Mouse (Mus musculus) midbrain, embryonic 10.5 days (tissue): ENCODE measurements around the gene Tspan31. TPM values are rescaled to one million over a fixed set of nuclear protein-coding genes. Genes with fewer than 3 reads are reported as not detected.
"Not testable (repeated sequence)": the region's sequence is repeated elsewhere in the genome, so short reads cannot be mapped to it uniquely, and the experiment has no call there.

Experiments used
- DNase-seq: peaks from one replicate; pipeline ENCODE4 v3.0.0-alpha.2; 2017; ENCODE audit warnings: low spot score
- H3K27ac ChIP-seq: fragments of 300-500 bp; sonication (generic); replicated peaks from 2 replicates; pipeline ENCODE4 v1.5.1; 2016; ENCODE audit warnings: mild to moderate bottlenecking
- H3K27me3 ChIP-seq: fragments of 300-500 bp; sonication (generic); 2 replicates; pipeline ENCODE4 v1.6.1; 2016; ENCODE audit warnings: low read depth, mild to moderate bottlenecking; ENCODE audit not compliant: poor library complexity, severe bottlenecking
- H3K36me3 ChIP-seq: fragments of 300-500 bp; sonication (generic); 2 replicates; pipeline ENCODE4 v1.6.1; 2016; ENCODE audit warnings: mild to moderate bottlenecking, moderate library complexity
- H3K4me1 ChIP-seq: fragments of 300-500 bp; sonication (generic); 2 replicates; pipeline ENCODE4 v1.6.1; 2016
- H3K4me3 ChIP-seq: fragments of 300-500 bp; sonication (generic); 2 replicates; pipeline ENCODE4 v1.5.1; 2016; ENCODE audit warnings: mild to moderate bottlenecking, moderate library complexity
- H3K9me3 ChIP-seq: fragments of 300-500 bp; sonication (generic); replicated peaks from 2 replicates; pipeline ENCODE4 v1.6.1; 2016; ENCODE audit warnings: mild to moderate bottlenecking
- WGBS: fragments of 180-500 bp; shearing (Covaris S2); methylation state at CpG from one replicate; pipeline ENCODE4 v1.1.7; 2016; 5-methylcytosine and 5-hydroxymethylcytosine counted together
- polyA plus RNA-seq: library from polyadenylated mRNA; unstranded; fragments of >200 nt; fragmentation: Nextera tagmentation; extraction: Ambion mirVana; gene quantifications from 2 replicates; pipeline ENCODE4 v1.2.1, GENCODE M21; 2016

Gene Tspan31
- polyA plus RNA-seq, 1 experiment from 2014 or later: 197 TPM

DNA sequence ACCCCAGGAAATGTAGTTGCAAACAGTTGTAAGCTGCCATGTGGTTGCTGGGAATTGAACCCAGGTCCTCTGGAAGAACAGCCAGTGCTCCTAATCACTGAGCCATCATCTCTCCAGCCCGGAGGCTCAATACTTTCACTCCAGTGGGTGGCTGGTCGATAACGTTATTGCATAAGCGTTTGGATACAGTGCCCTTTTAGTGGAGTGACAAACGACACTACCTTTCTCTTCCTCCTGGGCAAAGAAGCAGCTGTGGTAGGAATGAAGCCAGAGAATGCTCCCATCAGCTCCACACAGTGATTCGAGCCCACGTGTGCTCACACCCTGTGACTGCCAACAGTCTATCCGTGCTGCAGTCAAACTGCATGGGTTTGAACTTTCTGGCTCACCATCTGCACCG lies 1.1 kb upstream of the Tspan31 start:
- Histone ChIP-seq H3K27me3 (peaks cover 15% of the 10 kb centered on the region), H3K36me3 (peaks cover 28% of the 10 kb centered on the region), H3K4me3 (peak overlapping the region; percentile 71), H3K27ac (0 out of 2 replicates have a peak overlapping the region, but pooled peaks have one; percentile 92), H3K4me1 (peaks cover 41% of the 10 kb centered on the region), H3K9me3 (no peaks in the 10 kb centered on the region)
- 81% methylated on average over 9 of the region's 9 CpGs for WGBS
- no peak for DNase-seq

DNA sequence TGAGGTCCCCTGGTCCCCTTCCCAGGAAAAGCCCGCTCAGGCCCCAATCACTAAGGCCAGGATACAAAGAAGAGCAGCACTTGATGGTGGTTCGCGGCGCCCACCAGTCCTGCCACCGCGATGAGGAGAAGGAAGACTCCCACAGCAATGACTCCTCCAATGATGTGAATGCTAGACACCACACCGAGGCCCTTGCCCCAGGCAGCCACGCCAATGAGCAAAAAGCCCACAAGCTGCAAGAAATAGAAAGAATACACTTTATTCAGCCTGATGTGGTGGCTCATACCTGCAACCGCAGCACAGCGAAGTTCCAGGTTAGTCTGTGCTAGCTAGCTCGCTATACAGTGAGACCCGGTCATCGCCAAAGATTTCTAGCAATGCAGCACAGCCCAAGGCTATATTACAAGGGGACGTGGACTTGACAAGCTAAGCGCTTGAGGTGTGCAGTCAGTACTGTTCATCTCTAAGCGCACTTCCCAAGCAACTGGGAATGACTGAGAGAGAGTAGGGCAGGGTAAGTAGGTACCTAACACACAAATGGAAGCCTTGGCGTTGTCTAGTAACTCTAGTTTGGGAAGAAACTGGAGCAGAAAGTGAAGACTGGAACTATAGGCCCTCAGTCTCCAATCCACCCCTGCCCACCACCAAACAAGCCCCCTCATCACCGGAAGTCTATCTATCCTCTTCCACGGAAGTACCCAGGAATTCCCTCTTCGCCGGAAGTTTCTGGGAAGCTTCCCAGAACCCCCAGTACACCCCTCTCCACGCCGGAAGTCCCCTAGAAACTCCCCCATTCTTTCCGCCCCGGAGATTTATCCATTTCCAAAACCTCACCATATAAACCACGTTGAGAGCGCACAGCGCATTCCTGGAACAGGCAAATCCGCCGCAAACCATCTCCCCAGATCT lies 529 bp downstream of the Tspan31 start:
- H3K36me3 ChIP-seq: peaks cover 44% of the 10 kb centered on the region
- no peaks in the 10 kb centered on the region for H3K27me3 ChIP-seq
- H3K9me3 ChIP-seq: no peaks in the 10 kb centered on the region
- peak; percentile 51 for DNase-seq
- peak overlapping the region; percentile 92 for H3K27ac ChIP-seq
- 9% methylated on average over 30 of the region's 30 CpGs for WGBS
- H3K4me3 ChIP-seq: peak overlapping the region; percentile 71
- H3K4me1 ChIP-seq: peaks cover 49% of the 10 kb centered on the region

DNA sequence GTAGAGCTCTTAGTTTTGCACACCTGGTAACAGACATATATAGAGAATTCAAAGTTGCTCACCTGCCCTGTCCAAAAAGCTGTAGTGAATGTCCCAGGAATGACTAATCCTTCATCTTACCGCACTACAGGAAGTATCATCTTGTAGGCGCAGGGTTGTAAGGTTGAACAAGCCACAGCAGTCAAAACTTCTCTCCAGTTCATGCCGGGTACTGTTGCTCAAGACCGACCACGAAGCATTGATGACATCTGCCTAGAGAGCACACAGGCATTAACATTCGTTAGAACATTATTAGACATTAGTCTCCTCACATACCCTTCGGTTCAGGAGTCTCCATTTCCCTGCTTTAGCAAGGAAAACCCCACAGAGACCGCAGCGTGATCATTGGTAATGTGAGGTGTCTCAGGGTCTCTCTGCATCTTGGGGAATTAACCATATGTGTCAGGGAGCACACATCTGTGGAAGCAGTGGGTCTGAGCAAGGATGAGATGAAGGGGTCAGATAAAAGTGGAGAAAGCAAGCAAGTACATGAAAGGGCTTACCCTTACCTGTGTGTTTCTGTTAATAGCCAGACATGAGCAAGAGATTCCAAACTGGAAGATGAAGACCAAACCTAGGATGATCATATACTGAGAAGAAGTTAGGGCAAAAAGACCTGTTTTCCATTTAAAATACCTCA lies 1.6 kb downstream of the Tspan31 start:
- peaks cover 52% of the 10 kb centered on the region for H3K4me1 ChIP-seq
- WGBS: 88% methylated on average over 9 of the region's 9 CpGs
- H3K27me3 ChIP-seq: no peaks in the 10 kb centered on the region
- H3K4me3 ChIP-seq: peak overlapping the region; percentile 71
- H3K9me3 ChIP-seq: no peaks in the 10 kb centered on the region
- peak overlapping the region; percentile 92 for H3K27ac ChIP-seq
- peaks cover 49% of the 10 kb centered on the region for H3K36me3 ChIP-seq
- no peak for DNase-seq

DNA sequence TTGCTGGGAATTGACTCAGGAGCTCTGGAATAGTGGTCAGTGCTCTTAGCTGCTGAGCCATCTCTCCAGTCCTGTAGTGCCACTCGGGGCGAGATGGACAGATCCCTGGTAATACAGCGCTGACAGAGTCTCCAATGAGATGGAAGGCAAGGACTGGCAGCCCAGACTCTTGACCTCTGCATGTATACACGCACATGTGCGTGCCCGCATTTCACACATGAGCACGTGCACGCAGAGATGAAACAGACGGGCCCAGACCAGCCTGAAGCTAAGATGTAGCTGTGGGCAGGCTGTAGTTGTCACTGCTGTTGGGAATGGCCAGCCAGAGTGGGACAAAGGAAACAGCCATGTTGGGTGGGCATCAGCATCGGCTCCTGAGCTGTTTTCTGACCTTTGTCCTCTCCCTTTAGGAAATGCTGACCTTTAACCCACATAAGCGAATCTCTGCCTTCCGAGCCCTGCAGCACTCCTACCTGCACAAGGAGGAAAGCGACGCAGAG lies 3.5 kb downstream of the Tspan31 start:
- Histone ChIP-seq H3K9me3 (no peaks in the 10 kb centered on the region), H3K4me3 (peak overlapping the region; percentile 29; the same call in 1 of the 2 replicates), H3K27me3 (peaks cover 4% of the 10 kb centered on the region; the same call in 1 of the 2 replicates), H3K27ac (no peak overlapping the region), H3K36me3 (peaks cover 49% of the 10 kb centered on the region), H3K4me1 (peaks cover 61% of the 10 kb centered on the region)
- WGBS: 89% methylated on average over 14 of the region's 14 CpGs
- no peak for DNase-seq

DNA sequence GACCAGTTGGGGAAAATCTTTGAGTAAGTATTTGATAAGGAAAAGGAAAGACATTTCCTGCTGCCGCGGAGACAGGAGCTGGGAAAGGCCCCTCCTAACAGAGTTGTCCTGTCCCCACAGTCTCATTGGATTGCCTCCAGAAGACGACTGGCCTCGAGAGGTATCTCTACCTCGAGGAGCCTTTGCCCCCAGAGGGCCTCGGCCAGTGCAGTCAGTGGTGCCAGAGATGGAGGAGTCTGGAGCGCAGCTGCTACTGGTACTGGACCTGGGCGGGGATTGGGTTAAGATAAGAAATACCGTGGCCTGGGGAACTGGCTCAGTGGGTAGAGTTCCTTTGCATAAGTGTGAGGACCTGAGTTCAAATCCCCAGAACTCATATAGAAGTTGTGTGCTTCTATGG lies 4.1 kb downstream of the Tspan31 start:
- H3K4me1 ChIP-seq: peaks cover 61% of the 10 kb centered on the region
- peaks cover 49% of the 10 kb centered on the region for H3K36me3 ChIP-seq
- peak overlapping the region; percentile 30 for H3K4me3 ChIP-seq
- no peak overlapping the region for H3K27ac ChIP-seq
- no peaks in the 10 kb centered on the region for H3K9me3 ChIP-seq
- WGBS: 89% methylated on average over 9 of the region's 9 CpGs
- peaks cover 10% of the 10 kb centered on the region for H3K27me3 ChIP-seq
- DNase-seq: no peak

DNA sequence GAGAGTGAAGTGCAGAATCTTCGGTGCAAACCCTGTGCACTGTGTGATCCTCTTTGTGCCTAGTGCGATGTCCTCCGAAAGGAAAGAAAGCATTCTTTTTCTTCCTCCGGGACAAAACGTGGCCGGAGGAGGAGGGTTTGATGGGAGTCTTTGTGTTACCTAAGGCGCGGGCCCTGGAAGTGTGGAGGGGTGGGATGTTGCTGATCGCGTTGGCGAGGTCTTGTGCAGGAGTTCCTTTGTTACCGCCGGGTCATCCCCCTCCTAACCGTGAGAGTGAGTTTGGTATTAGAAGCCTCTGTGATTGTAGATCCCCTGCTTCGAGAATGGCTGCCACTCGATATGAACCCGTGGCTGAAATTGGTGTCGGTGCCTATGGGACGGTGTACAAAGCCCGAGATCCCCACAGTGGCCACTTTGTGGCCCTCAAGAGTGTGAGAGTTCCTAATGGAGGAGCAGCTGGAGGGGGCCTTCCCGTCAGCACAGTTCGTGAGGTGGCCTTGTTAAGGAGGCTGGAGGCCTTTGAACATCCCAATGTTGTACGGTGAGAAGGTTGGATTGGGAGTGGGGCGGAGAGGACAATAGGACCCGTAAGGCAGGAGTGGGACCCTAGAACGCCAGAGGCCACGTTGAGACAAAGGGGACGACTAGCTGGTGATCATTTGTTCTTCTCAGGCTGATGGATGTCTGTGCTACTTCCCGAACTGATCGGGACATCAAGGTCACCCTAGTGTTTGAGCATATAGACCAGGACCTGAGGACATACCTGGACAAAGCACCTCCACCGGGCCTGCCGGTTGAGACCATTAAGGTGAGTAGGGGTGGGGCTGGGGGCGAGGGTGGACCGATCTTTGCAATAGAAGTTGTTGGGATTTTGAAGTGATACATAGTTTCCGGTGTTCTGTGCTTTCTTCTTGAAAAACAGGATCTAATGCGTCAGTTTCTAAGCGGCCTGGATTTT lies 5.9 kb downstream of the Tspan31 start:
- 17% methylated on average over 37 of the region's 37 CpGs for WGBS
- H3K9me3 ChIP-seq: no peaks in the 10 kb centered on the region
- peaks cover 71% of the 10 kb centered on the region for H3K4me1 ChIP-seq
- DNase-seq: peak; percentile 57
- H3K27ac ChIP-seq: peak overlapping the region; percentile 99
- H3K36me3 ChIP-seq: peaks cover 49% of the 10 kb centered on the region
- H3K4me3 ChIP-seq: peak overlapping the region; percentile 86
- peaks cover 20% of the 10 kb centered on the region for H3K27me3 ChIP-seq

DNA sequence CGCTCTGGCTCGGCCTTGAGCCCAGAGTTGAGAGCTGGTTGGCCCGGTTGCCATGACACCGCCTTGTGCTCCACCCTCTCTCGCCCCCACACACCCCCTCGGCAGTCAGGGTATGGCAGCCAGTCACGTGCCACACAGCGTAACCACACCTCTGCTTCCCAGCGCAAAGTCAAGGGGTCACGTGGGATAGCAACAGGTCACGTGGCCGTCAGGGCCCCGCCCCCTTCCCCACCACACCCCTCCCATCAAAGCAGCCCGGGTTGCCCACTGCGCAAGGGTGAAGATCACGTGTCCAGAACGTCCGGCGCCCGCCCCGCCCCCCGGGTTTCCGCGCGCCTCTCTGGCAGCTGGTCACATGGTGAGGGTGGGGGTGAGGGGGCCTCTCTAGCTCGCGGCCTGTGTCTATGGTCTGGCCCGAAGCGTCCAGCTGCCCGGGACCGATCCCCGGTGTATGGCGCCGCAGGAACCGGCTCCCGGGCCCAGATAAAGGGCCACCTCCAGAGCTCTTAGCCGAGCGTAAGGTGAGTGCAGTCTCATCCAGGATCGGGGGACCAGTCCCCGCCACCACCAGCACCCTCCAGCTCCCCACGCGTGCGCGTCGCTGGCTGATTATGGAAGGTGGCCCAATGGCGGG lies 6.7 kb downstream of the Tspan31 start, which contains the start of gene Cdk4:
Cdk4 (plus strand) TSS at position 296 of the 634 bp plus-strand sequence.
- Histone ChIP-seq H3K4me1 (peaks cover 71% of the 10 kb centered on the region), H3K27ac (peak within 1 kb of the TSS; percentile 99), H3K4me3 (peak within 1 kb of the TSS; percentile 86), H3K36me3 (peaks cover 42% of the 10 kb centered on the region), H3K9me3 (no peaks in the 10 kb centered on the region), H3K27me3 (peaks cover 29% of the 10 kb centered on the region)
- under 1% methylated on average over 46 of the region's 46 CpGs for WGBS
- DNase-seq: peak; percentile 100

DNA sequence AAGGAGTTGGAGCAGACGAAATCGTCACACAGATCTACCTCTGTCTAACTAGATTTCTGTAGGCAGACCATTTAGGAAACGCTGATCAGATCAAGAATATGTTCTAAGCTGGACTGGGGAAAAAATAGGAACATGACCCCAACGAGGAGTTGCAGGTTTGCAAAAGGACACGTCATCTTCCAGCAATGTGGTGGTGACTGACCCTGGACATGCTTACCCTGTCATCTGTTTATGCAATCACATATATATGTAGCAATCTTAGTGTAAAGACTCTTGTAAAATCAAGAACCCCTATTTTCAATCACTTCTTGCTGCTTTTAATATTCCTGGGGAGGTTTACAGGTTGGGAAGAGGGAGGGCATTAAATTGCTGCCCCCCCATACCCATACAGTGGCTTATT lies 7.6 kb downstream of the Tspan31 start:
- peaks cover 73% of the 10 kb centered on the region for H3K4me1 ChIP-seq
- H3K27ac ChIP-seq: peak overlapping the region; percentile 99; the same call in 1 of the 2 replicates

DNA sequence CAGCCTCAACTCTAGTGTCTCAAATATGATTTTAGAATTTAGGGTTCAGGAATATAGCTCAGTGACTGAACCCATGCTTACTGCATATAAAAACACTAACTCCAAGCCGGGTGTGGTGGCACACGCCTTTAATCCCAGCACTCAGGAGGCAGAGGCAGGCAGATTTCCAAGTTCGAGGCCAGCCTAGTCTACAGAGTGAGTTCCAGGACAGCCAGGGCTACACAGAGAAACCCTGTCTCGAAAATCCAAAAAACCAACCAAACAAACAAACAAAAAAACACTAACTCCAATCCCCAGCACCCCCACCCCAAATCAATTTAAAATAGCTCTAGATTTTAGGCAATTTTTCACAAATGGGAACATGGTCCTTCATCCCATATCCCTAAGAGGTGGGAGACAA lies 8.0 kb downstream of the Tspan31 start:
- H3K36me3 ChIP-seq: peaks cover 37% of the 10 kb centered on the region
- H3K27me3 ChIP-seq: peaks cover 35% of the 10 kb centered on the region
- 90% methylated on average over 4 of the region's 4 CpGs for whole genome bisulfite sequencing
- not testable (repeated sequence) for H3K9me3 ChIP-seq, H3K27ac ChIP-seq, DNase-seq, H3K4me3 ChIP-seq
- H3K4me1 ChIP-seq: peaks cover 75% of the 10 kb centered on the region

More for the DNA sequence above, 7.6 kb downstream of the Tspan31 start:
- DNase-seq: no peak
- H3K4me3 ChIP-seq: peak overlapping the region; percentile 86; the same call in 1 of the 2 replicates
- WGBS: 83% methylated on average over 5 of the region's 5 CpGs
- no peaks in the 10 kb centered on the region for H3K9me3 ChIP-seq
- H3K36me3 ChIP-seq: peaks cover 37% of the 10 kb centered on the region
- peaks cover 31% of the 10 kb centered on the region for H3K27me3 ChIP-seq

DNA sequence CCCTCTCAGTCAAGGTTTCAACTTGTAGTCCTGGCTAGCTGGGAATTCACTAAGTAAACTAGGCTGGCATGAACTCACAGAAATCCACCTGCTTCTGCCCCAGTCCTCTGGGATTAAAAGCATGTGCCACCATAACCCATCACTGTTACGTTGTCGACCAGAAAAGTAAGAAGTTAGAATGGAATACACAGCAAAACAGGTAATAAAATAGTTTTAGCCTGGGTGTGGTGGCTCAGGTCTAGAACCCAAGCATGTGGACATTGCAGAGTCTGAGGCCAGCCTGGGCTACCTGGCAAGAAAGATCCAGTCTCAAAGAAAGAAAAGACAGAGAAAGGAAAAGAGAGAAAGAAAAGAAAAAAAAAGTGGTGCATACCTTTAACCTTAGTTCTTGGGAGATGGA lies 8.6 kb downstream of the Tspan31 start:
- Histone ChIP-seq H3K9me3 (no peaks in the 10 kb centered on the region), H3K27me3 (peaks cover 36% of the 10 kb centered on the region), H3K4me1 (peaks cover 71% of the 10 kb centered on the region), H3K36me3 (peaks cover 37% of the 10 kb centered on the region), H3K4me3 (no peak overlapping the region), H3K27ac (no peak overlapping the region)
- DNase-seq: no peak
- 80% methylated on average over 2 of the region's 2 CpGs for WGBS

DNA sequence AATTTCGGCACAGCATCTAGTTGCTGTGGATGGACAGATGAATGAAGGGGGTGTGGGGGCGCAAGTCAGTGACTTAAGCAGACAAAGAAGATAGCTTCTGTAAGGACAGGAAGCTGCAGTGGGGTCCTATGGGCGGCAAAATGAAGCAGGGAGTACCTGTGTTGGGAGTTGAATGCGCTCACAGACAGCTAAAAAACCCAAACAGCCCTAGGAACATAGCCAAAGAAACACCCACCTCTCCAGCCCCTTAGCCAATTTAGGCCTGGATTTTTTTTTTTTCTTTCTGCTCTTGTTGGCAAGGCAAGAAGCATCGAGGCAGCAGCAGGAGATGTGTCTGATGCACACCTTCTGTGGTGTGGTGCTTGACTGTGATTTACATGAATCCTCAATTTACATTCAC lies 9.0 kb downstream of the Tspan31 start:
- Histone ChIP-seq H3K27ac (peak overlapping the region; percentile 97; the same call in 1 of the 2 replicates), H3K36me3 (peaks cover 37% of the 10 kb centered on the region), H3K4me3 (peak overlapping the region; percentile 99), H3K9me3 (no peaks in the 10 kb centered on the region), H3K4me1 (peaks cover 68% of the 10 kb centered on the region), H3K27me3 (peaks cover 36% of the 10 kb centered on the region)
- whole genome bisulfite sequencing: 30% methylated on average over 5 of the region's 5 CpGs
- no peak for DNase-seq
